Mouse (Mus musculus) embryo, embryonic 11 days (tissue): ENCODE measurements around the gene Rufy3.
A peak's percentile ranks its signal among the peaks of the same experiment; 100 is the strongest.

ENCODE experiments used
- DNase-seq: peaks from one replicate; pipeline ENCODE4 v3.0.0-alpha.2; 2015

The Rufy3 gene

DNA sequence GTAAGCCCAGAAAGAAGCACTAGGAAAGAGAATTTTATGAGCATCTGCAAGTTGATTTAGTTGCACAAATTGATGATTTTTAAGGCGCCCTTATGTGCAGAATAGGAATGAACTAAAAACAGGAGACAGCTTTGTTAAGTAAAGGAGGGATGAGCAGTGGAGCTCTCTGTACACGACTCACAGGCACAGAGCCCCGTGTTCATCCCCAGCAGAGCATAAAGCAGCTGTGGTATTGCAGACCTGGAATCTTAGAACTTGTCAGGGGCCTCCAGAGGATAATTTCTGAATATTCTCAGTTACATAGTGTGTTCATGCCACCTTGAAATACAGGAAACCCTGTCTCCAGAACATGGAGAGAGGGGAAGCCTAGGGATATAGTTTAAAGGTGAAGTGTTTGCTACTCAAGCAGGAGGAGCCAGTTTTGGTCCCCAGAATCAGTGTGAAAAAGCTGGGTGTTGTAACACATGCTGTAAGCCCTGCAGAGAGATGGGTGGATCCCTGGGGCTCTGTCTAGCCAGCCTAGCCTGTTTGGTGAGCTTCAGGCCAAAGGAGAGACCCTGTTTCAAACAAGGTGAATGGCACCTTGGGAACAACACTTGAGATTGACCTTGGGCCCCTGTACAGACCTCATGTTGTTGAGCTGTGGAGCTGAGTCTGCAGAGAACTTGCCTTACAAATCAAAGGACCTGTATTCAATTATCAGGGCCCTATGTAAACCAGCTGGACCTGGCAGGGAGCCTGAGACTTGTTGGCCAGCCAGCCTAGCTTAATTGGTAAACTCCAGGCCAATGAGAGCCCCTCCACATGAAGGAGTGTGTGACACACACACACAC lies 10.9 kb downstream of the Rufy3 start:
- peak; percentile 12 for DNase-seq

DNA sequence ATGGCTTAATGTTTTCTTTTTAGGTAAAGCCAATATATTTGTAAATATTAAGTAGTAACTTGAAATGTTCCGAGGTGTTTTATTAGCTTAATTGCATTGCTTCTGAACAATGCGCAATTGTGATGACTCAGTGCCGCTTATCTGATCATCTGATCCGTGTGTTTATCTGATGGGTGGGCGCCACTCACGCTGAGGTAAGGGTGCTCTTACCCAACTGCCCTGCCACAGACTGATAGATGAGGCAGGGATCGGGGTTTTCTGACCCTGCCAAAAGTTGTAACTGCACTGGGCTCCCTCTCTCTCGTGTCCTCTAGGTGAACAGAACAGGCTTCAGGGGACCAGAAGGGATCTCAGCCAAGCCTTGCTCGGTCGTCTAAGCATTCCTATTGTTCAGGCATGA lies 15.8 kb downstream of the Rufy3 start:
- no peak for DNase-seq

DNA sequence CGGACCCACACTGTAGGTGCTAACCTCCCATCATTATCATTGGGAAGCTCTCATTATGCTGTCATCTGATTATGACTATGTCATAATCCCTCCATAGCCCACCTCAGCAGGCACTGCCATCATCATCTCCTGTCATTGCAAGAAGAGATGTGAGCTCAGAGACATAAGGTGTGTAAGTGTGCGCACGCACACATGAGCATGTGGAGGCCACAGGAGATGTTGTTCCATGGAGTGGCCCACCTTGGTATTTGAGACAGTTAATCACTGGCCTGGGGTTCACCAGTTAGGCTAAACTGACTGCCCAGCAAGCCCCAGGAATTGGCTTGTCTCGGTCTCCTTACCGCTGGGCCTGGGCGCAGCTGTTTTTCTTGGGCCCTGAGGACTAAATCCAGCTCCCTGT lies 16.5 kb downstream of the Rufy3 start:
- no peak for DNase-seq

DNA sequence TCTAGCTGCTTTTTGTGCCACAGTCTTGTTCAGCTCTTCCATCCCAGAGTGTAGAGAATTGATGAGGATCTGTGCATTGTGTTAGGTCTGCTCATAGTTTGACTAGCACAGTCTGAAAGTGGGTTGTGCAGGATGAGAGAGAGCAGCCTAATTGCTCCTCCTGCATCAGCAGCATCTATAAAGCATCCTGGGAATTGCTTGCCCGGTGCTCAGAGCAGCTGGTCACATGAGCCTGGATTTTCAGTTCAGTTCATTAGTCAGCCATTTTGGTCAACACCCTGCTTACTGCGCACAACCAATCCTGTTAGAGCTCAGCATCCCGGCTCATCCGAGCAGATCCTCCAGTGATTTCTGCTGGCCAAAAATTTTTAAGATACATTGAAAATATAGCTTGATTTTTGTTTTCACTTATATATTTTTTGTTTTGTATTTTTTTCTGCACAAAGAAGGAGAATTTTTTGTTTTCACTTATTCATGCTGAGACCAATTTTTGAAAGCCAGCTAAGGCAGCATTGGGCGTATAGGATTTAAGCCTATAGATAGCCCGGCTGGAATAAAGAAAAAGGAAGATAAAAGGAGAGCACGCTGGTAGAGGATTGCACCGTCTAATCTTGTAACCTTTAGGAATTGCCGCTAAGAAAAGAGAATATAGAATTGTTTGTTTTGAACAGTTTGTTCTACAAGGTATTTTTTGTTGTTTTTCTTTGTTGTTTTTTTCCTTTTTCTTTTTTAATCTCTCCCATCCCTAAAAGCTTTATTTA lies 18.6 kb downstream of the Rufy3 start:
- DNase-seq: peak; percentile 82

DNA sequence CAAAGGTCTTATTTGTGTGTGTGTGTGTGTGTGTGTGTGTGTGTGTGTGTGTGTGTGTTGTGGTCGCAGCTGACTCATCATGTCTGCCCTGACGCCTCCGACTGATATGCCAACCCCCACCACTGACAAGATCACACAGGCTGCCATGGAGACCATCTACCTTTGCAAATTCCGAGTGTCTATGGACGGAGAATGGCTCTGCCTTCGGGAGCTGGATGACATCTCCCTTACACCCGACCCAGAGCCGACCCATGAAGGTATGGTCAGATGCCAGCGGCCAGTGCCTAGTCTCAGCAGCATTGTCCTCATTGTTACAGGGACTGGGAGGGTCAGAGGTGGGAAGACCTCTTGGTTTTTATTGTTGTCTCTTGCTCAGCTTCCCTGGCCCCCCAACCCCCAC lies 19.2 kb downstream of the Rufy3 start:
- DNase-seq: peak; percentile 47

DNA sequence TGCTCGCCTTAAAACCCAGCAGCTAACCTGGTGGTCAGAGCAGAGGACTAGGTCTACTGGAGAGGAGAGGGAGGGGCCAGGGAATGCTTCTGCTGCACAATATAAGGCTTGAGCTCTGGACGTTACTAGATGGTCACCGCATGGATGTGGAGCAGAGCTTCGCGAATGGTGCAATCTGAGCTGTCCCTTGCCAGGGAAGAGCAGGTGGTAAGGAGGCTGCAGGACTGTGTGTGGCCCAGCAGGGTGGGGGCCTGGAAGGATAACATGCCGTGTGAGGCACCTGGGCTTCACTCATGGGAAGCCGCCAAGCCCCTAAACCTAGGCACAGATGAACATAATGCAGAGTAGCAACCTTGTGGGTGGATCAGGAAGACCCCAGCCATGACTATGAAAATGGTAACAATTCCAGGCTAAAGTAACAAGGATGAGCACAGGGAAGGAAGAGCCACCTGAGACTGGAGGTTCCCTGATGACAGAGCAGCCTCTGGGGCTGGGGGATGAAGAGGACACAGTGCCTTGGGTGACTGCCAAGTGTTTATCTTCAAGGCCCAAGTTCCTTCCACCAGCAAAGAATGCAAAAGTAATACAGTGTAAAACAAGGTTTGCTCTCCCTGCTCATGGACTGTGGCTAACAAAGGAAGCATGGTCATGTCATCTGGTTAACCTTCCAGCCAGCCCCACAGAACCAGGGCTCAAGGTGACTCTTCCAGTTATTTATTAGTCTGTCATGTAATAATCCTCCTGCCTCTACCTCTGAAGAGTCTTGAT lies 21.8 kb downstream of the Rufy3 start:
- no peak for DNase-seq

DNA sequence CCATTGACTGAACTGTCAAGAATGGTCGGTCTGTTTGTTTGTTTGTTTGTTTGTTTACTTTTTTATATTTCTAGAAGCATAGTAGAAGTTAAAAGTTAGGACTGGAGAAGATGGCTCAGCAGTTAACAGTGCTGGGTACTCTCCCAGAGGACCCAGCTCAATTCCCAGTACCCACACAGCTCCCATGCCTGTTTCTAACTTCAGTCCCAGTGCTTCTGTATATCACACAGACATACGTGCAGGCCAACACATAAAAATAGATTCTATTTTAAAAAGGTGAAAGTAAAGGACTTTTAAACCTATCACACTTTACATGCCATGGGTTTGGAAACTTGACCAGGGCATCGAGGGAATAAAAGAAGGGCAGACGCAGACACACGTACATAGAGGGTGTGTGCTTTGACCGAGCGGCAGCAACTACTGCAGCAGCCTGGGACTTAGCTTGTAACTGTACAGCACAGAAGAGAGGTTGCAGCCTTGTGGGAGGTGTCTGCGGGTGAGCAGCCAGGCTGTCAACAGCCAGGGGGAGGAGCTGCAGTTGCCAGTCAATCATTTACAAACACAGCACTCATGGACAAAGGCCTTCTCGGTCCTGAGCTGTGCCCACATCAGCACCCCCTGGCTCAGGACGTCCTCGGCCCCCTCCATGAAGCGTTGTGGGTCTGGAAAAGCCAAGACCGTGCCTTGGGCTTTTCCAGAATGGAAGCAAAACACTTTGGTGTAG lies 22.5 kb downstream of the Rufy3 start:
- DNase-seq: peak; percentile 52

DNA sequence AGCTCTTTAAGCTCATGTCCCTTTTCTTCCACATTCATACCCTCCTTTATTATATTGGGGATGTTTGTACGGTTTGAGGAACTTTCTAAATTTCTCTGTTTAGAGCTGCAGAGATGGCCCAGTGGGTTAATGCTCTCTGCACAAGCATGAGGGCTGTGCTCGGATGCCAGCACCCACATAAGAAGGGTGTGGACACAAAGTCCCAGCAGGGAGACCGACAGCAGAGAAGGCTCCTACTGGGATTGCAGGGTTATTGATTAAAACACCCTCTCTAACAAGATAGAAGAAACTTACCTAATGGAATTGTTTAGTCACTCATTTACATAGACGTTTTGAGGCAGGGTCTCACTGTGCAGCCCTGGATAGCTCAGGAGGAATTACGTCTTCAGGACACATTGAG lies 23.6 kb downstream of the Rufy3 start:
- no peak for DNase-seq

DNA sequence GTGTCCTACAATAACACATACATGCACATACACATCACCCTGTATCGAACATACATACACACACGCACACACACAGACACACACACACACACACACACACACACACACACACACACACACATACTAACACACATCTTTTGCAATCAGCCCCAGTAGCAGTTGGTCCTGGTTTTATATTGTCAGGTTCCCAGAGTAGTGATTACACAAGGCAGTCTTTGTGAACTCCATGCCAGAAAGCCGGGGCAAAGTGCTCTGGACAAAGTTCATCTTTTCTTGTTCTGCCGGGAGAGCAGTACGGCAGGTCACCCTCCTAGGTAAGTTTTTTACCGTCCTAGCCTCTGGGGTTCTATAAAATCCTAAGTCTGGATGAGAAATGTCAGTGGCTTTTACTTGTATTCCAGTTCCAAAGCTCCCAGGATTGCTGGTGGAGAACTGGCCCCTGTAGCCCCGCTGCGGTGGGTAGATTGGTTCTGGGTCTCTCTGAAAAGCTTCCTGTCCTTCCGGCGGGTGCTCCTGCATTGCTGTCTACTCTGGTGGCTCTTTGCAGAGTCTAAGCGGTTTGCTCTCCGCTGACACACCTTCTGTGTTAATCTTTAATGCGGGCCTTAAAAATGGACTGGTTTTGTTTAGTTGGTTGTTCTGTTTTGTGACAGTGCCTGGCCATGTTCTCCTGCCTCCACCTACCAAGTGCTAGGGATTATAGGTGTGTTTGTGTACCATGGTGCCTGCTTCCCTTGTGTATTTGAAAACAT lies 28.8 kb downstream of the Rufy3 start:
- no peak for DNase-seq

DNA sequence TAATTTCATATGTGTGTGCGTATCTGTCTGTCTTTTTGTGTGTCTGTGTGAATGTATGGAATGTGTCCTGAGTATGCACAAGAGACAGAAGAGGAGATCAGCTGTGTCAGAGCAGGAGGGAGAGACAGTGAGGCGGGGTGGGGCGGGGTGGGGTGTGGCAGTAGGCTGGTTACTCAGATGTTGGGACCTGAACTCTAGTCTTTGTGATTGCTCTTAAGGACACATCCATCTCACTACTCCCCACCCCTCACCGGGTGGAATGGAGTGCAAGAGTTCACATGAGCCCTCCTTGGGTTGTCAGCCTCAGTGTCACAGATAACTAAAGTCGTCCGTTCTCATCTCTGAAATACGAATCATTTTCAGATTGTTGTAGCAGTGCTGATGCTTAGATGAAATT lies 29.3 kb downstream of the Rufy3 start:
- no peak for DNase-seq

DNA sequence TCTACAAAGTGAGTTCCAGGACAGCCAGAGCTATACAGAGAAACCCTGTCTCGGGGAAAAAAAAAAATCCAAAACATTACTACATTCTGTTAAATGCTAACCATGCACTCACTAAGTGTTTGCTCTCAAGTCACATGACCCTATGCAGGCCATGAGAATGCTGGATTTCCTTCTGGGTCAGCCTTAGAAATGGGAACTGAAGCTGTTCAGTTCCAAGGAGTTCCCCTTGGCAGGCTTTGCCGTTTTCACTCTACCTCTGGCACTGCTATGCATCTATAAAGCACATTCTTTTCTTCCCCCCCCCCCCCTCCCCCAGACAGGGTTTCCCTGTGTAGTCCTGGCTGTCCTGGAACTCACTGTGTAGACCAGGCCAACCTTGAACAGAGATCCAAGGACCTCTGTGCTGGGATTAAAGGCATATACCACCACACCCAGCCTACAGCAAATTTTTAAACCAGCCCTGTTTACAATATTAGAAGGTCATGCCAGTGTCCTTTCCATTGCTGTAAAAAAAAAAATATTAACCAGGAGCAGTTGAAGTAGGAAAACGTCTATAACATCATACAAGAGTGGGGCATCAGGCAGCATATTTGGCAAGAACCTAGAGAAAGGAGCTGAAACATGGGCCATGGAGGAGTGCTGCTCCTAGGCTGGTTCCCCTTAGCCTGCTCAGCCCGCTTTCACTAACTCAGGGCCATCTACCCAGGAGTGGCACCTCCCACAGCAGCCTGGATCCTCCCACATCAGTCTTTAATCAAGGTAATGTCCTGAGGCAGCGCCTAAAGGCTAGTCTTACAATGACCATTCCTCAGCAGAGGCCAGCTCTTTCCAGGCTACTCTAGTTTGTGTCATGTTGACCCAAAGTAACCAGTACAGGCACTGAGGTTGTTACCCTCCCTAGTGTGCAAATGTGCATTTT lies 31.0 kb downstream of the Rufy3 start:
- DNase-seq: no peak

DNA sequence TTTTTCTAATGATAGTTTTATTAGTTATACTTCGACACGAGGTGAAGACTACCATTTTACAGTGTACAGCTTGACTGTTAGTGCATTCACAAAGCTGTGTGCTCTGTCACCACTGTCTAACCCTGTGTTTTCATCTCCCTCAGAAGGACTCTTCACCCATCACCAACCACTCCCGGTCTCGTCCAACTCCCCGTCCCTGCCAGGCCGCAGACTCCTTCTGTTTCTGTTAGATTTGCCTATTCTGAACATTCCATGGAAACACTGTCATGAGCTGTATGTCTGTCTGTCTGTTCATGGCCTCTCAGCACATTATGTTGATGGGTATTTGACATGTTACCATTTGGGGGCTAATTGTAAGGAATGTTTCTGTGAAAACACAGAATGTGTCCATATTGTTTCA lies 34.1 kb downstream of the Rufy3 start:
- no peak for DNase-seq

DNA sequence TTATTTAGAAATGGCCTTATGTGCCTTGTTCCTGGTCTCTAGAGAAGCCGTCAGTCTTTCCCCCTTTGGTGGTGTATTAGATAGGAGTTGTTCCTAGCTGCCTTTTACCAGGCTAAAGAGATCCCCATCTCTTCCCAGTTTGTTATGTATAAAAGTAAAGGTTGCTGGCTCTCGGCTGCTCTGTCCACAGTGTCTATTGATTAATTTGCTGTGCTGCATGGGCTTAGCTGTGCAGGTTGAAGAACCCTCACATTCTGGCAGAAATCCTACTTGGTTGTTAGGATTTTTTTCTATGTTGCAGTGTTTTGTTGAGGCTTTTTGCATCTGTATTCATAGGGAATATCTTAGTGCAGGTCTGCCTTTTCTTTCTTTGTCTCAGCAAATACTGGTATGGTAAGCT lies 37.2 kb downstream of the Rufy3 start:
- DNase-seq: no peak

DNA sequence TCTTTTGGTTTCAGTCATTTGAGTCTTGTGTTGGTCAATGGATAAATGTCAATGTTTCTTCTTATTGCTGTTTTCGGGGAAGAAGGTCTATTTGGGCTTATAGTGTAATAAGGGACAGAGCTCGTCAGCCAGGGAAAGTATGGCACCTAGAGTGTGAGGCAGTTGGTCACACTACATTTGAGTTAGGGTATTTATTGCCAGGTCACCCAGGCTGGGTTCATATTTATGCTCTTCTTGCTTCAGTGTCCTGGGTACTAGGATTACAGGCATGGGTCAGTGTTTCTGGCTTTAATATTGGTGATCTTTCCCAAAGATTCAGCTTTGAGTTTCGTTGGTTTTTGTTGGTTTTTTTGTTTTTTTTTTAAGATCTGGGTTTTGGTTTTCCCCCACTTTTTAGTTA lies 37.9 kb downstream of the Rufy3 start:
- no peak for DNase-seq

DNA sequence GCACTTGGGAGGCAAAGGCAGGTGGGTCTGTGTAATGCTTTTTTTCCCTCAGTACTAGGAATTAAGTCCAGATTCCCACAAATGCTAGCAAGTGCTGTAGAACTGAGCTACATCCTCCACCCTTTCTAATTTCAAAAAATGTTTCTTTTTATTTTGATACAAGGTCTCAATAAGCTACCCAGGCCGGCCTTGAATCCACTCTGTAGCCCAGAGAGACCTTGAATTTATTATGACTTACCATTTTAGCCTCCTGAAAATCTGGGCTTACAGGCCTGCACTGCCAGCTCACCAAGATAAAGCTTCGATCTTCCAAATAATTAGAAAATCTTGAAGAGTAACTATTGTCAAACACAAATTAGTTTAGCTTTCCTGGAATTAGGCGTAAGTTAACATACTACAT lies 39.2 kb downstream of the Rufy3 start:
- no peak for DNase-seq

DNA sequence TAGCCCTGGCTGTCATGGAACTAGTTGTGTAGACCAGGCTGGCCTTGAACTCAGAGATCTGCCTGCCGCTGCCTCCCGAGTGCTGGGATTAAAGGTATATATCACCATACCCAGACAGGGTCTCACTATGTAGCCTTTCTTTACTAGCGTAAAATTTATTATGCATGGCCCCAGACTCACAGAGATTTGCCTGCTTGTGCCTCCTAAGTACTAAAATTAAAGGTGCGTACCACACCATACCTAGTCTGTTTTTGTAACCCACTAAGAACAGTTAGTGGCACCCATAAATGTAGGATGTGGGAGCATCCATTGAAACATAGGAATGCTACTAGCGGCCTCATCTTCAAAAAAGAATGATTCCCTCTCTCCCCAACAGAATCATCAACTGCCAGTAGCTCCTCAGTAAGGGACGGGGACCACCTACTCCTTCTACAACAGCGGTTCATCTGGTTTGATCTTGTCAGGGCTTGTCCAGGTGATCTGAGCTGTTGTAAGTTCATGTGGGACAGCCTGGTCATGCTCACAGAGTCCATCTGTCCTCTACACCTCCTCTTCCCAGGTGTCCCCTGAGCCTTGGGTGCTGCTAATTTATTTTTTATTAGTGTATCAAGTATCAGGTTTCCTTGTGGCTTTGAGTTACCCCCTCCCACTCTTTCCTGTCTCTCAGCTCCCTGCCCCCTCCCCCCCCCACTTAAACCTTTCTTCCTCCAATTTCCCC lies 40.0 kb downstream of the Rufy3 start:
- DNase-seq: no peak

DNA sequence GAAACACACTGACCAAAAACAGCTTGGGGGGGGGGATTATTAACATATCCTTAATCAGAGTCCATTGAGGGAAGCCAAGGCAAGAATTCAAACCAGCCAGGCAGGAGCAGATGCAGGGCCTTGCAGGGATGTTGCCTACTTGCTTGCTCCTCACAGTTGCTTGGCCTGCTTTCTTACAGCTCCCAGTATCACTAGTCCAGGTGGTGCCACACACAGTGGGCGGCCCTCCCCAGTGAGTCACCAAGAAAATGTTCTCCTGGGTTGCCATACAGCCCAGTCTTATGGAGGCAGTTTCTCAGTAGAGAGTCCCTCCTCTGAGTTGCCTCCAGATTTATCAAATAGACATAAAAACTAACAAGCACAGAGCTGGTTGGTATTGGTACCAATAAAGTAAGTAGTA lies 49.3 kb downstream of the Rufy3 start:
- DNase-seq: no peak

DNA sequence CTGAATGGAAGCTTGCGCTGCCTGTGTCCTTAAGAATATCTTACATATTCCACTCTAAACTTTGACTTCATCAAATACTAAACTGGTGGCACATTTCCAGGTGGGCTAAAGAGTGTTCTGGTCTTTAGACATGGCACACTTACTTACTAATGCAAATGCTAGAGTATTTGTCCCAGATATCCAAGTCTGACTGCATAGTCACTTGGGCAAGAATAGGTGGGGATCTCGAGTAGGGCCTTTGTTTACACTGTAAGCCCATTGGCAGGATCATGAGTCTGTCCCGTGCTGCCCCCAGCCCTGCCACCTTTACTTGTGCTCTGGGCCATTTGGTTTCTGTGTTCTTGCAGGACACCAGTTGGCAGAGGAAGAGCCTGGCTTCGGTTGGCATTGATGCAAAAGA lies 52.1 kb downstream of the Rufy3 start:
- DNase-seq: no peak

DNA sequence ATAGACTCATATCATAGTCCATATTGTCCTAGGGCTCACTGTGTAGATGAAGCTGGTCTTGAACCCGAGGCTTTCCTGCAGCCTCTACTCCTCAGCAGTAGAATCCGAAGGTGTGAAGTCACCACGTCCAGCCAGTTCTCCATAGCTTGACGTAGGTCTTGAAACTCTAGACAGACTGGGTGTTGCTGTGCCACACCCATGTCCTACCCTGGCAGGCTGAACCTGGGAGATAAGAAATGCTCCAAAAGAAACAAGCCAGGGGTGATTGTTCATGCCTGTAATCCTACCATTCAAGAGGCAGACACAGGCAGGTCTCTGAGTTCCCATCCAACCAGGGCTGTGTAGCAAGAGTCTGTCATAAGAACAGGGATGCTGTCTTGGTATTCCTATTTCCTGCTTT lies 62.7 kb downstream of the Rufy3 start:
- no peak for DNase-seq

DNA sequence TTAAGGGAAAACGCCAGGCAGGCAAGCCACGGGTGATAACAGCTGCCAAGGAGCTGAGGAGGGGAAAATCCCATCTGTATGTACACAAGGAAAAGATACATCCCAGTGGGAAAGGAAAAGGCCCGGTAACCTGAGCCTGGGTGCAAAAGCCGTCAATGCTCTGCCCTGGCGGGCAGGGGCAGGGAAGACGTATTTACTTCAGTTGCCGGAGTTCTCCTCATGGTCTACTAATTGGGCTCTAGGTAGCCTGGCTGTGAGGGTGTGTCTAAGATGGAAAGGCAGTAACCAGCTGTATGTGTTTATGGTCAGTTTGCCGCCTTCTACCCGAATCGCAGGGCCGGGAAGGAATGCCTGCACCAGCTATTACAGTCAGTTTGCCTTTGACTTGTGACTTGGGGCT lies 64.3 kb downstream of the Rufy3 start:
- peak; percentile 4 for DNase-seq
